9 mouse cellular contexts compared by ENCODE assay signal in genomic region chr14:28958131-28959015, GRCm38 (mm10). TPM values are rescaled to one million over a fixed set of nuclear protein-coding genes. Genes with fewer than 3 reads are reported as not detected.
A peak's percentile ranks its signal among the peaks of the same experiment; 100 is the strongest.
DNase-seq lines count a peak whose midpoint lies in the region; ATAC-seq and TF ChIP-seq lines count a peak whose summit lies in the region.
"Had no signal": no experiment of that assay in that cellular context is flagged by ENCODE, and none has a peak within 500 bp of the region (broad histone marks: within the 10 kb centered on the region; RNA-seq: fewer than 3 reads in every experiment).

No protein-coding gene starts in this region.

- H3K4me2 ChIP-seq in limb, embryonic 11.5 days (ENCODE audit: low read depth, severe bottlenecking) = no peak overlapping the region
- H3K4me2 ChIP-seq in stomach, postnatal 0 days (replicated peaks; ENCODE audit: low read depth) = no peak overlapping the region

- H3K9ac ChIP-seq in limb, embryonic 11.5 days (ENCODE audit: low read length) = no peak overlapping the region
- no peak overlapping the region for H3K9ac ChIP-seq in stomach, postnatal 0 days (ENCODE audit: low read length)

- TF ChIP-seq EP300 in stomach, postnatal 0 days (optimal IDR thresholded peaks at IDR 0.05) = no peak

- peaks cover 20% of the 10 kb centered on the region for H3K4me1 ChIP-seq in limb, embryonic 11.5 days (ENCODE audit: control insufficient read depth, insufficient read depth, low read length)
- no peaks in the 10 kb centered on the region for H3K4me1 ChIP-seq in stomach, postnatal 0 days (replicated peaks; ENCODE audit: control insufficient read depth, insufficient read depth)

- peak; percentile 22 for DNase-seq in kidney, postnatal 10 days
- DNase-seq in kidney, postnatal 14 days = no peak
- DNase-seq in cerebellum, postnatal 4 days (ENCODE audit: low spot score in 2 of 2) = peak; percentile 35 to 89
- DNase-seq in heart, postnatal 4 days = peak; percentile 36
- peak; percentile 43 for DNase-seq in limb, embryonic 11.5 days (ENCODE audit: low spot score)
- no peak for DNase-seq in stomach, postnatal 0 days (ENCODE audit: low spot score)
- no peak for DNase-seq in thymus, postnatal 10 days (ENCODE audit: low spot score in 2 of 2)
- DNase-seq in urinary bladder, adult 2 months (ENCODE audit: low spot score) = no peak

- no peaks in the 10 kb centered on the region for H3K36me3 ChIP-seq in limb, embryonic 11.5 days (ENCODE audit: control insufficient read depth, insufficient read depth, low read length)
- no peaks in the 10 kb centered on the region for H3K36me3 ChIP-seq in stomach, postnatal 0 days (ENCODE audit: control insufficient read depth, insufficient read depth, low read length)

- peak; percentile 46 for TF ChIP-seq CTCF in stomach, postnatal 0 days (IDR thresholded peaks at IDR 0.05; ENCODE audit: low read depth)

- H3K9me3 ChIP-seq in limb, embryonic 11.5 days (ENCODE audit: control insufficient read depth, low read length) = no peaks in the 10 kb centered on the region
- H3K9me3 ChIP-seq in stomach, postnatal 0 days (ENCODE audit: control insufficient read depth, low read length) = no peaks in the 10 kb centered on the region

- H3K27me3 ChIP-seq in limb, embryonic 11.5 days (ENCODE audit: control insufficient read depth, insufficient read depth, low read length) = no peaks in the 10 kb centered on the region
- no peaks in the 10 kb centered on the region for H3K27me3 ChIP-seq in stomach, postnatal 0 days (ENCODE audit: control insufficient read depth, insufficient read depth, low read length)

- no peak overlapping the region for H3K27ac ChIP-seq in limb, embryonic 11.5 days (replicated peaks; ENCODE audit: low read depth, low read length)
- no peak overlapping the region for H3K27ac ChIP-seq in stomach, postnatal 0 days (replicated peaks)

- no peak for ATAC-seq in limb, embryonic 11.5 days (ENCODE audit: insufficient number of reproducible peaks, low FRiP score, low TSS enrichment, low read depth)
- no peak for ATAC-seq in stomach, postnatal 0 days (ENCODE audit: low FRiP score, low TSS enrichment)

- WGBS in limb, embryonic 11.5 days = 29% methylated on average over 6 of the region's 6 CpGs
- 30% methylated on average over 6 of the region's 6 CpGs for WGBS in stomach, postnatal 0 days

- H3K4me3 ChIP-seq in limb, embryonic 11.5 days (ENCODE audit: low read depth, low read length) = no peak overlapping the region
- H3K4me3 ChIP-seq in stomach, postnatal 0 days (ENCODE audit: low read depth, low read length) = no peak overlapping the region

RNA-seq across cellular contexts. Expression of gene Lrtm1, which starts 59.6 kb away (rescaled TPM):
- total RNA-seq in heart, postnatal 4 days (2021) = 10 to 100 TPM; 57.1 to 61.9 TPM
- 0.15 and 0.16 TPM in 2 replicates for polyA plus RNA-seq in limb, embryonic 11.5 days (2014; fragmentation: Nextera tagmentation; extraction: Ambion mirVana)
- 0.05 TPM in 1 of 2 replicates, not detected in the other for polyA plus RNA-seq in stomach, postnatal 0 days (2015; fragmentation: Nextera tagmentation; extraction: Ambion mirVana)
- polyA plus RNA-seq in urinary bladder, adult 2 months (2012; rRNA removed) = 0.01 and 0.08 TPM in 2 replicates
- total RNA-seq: ES-E14 had no signal

Comparison
In these comparisons a context has a peak if more than half of its experiments do, and no peak if none do; other contexts are left out.
1. DNase-seq: peak in kidney, postnatal 10 days (single experiment), cerebellum, postnatal 4 days (2 of 2), heart, postnatal 4 days (single experiment) and limb, embryonic 11.5 days (single experiment); none in kidney, postnatal 14 days (single experiment), stomach, postnatal 0 days (single experiment), thymus, postnatal 10 days (0 of 2) and urinary bladder, adult 2 months (single experiment).